Mouse (Mus musculus) left cerebral cortex, adult 18-20 months (tissue): ENCODE measurements around the gene Abcb5. TPM values are rescaled to one million over a fixed set of nuclear protein-coding genes. Genes with fewer than 3 reads are reported as not detected.

ENCODE experiments used
- DNase-seq, 2 experiments: peaks; one replicate each; pipeline ENCODE4 v3.0.0; 2021 to 2022; ENCODE audit warnings: low spot score in 2 of 2, mixed read lengths in 1 of 2
- total RNA-seq, 2 experiments: library from RNA; stranded (reverse); gene quantifications; 2 replicates each; pipeline ENCODE4 v1.2.3; 2021

Abcb5 gene
- total RNA-seq, 2 experiments from 2014 or later = not detected

DNA sequence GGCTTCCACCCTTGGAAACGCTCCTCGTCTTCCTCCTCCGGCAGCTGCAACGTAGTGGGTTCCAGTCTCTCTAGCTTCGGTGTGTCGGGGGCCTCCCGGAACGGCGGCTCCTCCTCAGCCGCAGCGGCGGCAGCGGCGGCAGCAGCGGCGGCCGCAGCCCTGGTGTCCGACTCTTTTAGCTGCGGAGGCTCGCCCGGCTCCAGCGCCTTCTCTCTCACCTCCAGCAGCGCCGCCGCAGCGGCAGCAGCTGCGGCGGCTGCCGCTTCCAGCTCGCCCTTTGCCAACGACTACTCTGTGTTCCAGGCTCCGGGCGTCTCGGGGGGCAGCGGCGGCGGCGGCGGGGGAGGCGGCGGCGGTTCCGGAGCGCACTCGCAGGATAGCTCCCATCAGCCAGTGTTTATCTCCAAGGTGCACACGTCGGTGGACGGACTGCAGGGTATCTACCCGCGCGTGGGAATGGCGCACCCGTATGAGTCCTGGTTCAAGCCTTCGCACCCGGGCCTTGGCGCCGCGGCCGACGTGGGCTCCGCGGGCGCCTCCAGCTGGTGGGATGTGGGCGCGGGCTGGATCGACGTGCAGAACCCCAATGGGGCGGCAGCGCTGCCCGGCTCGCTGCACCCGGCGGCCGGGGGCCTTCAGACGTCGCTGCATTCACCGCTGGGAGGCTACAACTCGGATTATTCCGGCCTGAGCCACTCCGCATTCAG, 117.6 kb downstream of the Abcb5 start:
- DNase-seq = no peak

DNA sequence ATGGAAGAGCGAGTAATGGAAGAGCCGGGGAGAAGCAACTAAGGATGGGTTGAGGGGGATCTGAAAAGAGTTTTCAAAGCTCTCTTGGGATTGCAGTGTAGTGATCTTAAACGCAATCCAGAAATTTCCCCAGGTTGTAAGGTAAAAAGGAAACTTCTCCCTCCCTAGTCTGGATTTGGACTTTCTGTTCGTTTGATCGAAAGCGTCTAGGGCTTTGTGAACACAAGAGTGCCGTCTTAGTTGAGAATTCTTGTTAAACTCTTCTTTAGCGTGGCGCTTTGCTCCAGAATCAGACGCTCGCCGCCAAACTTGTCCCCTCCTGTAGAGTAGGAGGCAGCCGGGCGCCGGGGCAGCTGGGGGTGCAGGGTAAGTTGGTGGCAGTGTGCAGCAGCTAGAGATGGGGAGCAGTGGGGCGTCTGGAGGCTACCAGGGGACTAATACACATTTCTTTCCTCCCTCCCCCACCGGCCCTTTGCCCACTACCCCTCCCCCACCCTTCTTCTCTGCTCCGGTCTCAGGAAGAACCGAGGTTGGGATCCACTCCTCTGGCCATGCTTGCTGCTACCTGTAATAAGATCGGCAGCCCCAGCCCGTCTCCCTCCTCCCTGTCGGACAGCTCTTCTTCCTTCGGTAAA, 118.2 kb downstream of the Abcb5 start:
- DNase-seq = no peak

DNA sequence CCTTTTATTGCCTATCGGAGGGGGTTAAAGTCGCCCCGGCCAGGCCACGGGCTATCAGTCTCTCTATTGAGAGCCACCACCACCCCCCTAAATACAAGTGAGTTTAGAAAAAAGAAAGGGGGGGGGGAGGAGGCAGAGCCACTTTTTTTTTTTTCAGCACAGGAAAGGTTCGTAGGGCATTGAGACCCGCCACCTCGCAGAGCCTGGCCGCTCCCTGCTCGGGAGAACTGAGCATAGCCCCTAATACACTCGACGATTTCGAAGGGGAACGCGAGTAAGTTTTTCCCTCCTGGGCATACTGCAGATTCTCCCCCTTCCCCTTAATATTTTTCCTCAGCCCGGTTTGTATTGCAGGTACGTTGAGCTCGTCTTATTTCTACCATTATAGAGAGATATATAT, 118.8 kb downstream of the Abcb5 start:
- no peak for DNase-seq

DNA sequence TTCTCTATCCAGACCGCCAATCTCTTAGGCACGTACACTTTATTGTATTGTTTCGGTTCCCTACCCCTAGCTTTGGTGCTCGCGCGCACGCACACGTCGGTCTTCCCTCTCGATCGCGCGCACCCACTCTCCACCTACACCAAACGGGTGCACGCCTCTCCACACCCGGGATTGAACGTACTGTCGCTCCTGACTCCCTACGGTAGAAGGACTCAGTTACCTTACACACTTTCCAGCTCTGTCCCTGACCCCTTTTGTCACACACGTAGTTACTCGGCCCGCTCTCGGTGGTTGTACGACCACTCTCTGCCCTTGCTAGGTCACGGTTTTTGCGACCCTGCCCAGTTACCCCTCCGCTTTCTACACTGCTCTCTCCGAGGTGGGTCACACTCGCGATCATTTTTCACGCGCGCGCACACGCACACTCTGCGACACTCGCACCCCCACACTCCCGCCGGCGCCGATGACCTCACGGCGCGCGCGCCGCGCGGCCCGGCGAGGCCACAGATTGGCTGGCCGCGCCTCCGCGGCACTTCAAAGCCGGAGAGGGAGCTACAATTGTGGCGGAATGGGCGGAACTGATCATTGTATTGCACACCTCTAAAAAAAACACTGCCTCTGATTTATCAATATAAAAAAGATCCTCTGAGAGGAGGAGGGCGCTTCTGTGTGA, 119.4 kb downstream of the Abcb5 start:
- DNase-seq = no peak

DNA sequence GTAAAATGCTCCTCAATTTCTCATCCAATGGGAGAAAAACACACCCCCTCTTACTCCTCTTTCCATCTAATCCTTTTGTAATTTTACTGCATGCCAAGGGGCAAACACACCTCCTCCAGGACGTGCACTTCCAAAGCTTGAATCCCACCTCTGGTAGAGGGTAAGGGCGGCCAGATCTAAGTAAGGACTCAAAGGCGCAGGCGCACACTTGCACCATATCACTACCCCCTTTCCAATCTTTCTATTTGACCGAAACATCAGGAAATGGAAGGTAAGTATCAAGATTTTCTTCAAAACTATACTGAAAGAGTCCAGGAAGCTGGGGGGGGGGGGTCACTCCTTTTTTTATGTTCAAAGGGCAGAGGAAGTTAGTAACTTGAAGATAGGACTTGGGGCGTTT, 120.0 kb downstream of the Abcb5 start, which contains the start of gene Sp8:
TSS of gene Sp8 (plus strand) at position 109 of the 400 bp plus-strand sequence.
- DNase-seq = no peak

DNA sequence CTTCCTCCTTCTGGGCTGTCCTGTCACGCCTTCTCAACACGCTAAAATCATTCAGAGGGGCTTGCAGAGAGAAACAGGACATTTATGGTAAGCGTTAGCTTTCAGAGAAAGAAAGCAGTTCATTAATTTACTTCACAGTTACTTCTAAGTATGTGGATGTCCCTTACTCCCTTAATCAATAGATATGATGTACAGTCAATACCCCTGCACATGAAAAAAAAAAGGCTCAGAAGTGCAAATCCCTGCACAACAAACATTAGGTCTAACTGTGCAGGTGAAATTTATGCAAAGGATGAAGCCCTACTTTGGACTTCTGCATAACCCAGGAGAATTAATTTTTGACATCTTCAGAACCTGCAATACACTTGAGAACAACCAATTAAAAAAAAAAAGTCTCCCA, 120.9 kb downstream of the Abcb5 start:
- no peak for DNase-seq

DNA sequence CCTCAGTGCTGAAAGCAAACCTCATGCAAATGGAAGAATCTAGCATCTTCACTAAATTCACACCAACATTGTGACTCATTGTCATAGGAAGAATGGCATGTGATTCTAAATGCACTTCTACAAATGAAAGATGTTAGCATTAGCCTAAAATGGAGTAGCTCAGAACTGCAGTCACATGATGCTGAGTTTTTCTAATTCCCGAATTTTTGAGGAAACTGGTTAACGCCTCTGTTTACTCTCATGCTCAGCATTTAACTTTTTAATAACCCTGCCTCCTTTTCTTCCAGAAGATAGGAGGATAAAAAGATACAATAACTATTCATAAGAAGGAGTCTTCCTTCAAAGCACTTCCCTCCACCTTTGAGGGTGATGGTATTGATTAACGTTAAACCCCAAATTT, 121.4 kb downstream of the Abcb5 start:
- no peak for DNase-seq

DNA sequence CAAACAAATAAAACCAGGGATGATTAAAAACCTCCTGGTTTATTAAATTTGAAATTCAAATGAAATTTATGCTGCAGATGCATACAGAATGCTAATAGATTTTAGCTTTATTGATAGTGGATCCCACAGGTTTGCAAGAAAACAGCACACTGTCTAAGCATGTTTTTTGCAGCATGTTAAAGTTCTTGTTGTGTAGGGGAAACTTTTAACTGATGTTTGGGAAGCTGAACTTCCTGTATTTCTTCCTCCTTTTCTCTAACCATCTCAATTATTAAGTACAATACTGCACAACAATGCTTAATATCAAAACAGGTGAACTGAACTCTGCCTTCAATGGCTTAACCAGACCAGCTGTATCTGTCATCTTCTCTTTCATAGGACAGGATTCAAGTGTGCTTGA, 122.1 kb downstream of the Abcb5 start:
- DNase-seq = no peak

DNA sequence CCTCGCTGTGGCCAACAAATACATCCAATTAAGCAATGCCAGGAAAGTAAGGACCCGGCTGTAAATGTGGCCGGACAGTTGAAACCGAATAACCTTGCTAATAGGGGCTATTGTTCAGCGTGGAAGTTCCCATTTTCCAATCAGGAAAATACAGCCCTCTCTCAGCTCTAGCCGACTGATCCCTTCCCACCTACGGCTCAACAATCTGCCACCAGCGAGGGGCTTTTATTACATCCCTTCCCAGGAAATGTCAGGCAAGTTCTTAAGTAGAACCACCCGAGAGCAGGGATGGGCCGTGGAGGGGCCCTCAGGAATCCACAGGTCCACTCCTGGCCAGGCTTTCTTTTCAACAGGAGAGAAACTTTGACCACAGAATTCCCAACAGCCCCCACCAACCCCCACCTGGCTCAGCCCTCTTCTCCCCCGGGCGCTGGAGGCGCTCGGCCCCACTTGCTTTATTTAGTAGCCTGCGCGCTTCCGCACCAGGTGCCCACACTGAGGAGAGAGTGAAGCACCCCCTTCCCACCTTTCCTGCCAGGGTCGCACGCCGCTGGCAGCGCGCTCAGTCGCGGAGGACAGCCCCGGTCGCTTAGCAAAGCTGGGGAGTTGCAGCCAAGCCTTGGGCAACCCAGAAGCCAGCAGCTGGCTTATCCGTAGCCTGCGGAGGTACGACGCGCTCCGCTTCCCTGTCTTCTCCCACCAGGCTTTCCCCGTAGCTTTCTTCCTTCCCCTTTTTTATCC, 123.4 kb downstream of the Abcb5 start:
- DNase-seq = no peak

DNA sequence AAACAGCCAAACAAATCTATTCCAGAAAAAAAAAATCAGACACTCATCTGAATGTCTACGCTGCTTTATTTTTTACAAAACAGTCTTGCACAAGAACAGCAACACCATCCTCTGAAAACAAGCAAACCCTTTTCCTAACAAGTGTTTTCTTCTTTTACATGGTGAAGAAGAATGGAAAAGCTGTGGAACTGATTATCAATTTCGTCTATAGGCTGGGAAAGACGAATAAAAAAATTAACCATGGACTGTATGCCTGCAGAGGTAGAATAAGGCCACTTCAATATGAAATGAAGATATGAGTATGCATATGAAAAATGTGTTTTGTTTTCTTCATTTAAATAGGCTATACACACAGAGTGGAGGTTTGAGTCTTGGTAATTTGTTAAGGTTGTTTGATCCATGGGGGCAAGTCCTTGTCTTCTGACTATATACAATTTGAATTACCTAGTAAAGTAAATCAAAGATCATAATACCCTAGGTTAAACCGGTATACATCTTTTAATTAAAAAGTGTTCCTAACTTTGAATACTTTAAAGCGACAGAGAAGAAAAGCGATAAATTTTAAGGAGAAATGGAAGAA, 124.2 kb downstream of the Abcb5 start:
- DNase-seq = no peak

DNA sequence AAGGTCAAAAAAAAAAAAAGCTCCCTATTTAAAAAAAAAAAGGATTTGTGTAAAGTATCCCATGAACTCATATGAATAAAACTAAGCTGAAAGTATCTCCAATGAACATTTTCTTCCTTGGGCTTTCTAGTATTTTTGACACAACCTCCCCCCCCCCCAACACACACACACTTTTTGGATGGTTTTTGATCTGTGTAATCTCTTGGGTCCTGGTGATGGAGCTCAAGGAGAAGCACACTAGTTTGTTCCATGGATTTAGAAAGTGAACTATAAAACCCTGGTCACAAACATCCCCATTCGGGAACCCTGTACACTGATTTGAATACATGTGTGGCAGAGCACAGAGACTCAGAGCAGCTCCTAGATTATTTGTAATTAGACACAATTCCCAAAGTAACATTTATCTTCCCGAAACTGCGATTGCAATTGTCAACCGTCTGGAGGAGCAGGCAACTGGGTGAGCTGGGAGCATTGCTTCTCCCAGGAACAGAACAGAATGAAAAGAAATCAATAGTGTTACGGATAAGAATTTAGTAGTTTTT, 124.8 kb downstream of the Abcb5 start:
- DNase-seq = no peak

DNA sequence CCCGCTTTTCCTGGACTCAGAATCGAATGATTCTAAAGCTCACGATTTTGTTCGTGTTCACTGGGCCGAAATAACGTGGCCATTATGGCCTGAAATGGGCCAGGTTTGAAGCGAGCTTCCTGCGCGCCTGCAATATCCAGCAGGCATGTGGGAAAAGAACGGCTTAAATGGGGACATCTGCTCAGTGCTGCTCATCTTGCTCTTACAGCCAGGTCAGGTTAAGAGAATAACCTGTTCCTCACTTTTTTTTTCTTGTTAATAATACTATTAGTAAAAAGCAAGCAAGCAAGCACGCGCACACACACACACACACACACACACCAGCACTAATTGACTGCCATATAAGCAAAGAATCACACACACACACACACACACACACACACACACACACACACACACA, 125.4 kb downstream of the Abcb5 start:
- no peak for DNase-seq

DNA sequence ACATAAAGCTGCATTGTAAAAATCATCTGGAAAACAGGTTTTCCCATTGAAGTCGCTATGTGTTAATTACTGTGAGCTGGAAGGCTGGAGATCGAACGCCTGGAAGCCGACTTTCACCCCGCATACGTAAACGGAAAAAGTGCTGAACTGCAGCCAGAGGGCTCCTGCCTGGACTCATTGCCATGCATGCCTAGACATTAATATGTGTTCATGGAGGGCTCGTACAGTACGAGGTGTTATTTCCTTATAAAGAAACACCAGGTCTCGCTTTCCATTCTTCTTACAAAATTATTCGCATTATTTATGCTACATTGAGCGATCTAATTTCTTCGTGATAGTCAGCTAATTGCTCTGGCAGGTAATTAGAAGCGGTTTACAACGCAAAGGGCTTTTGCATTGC, 125.9 kb downstream of the Abcb5 start:
- DNase-seq = no peak

DNA sequence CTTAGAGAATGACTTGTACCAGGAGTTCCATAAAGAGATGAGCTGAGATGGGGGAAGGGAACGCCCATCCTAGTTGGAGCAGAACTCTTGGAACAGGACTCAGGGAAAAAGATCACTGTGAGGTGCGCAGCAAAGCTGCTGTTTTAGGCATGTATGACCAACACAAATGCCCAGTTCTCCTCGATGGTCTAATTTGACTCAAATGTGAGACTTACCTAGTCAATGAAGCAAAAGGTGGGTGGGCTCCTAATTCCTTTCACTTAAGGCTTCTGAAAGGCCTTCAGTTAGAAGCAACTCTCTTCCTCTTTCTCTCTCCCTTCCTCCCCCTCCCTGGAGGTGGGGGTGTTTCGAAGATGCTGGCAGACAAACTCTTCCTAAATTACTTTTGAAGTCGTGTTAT, 126.8 kb downstream of the Abcb5 start:
- DNase-seq = no peak

DNA sequence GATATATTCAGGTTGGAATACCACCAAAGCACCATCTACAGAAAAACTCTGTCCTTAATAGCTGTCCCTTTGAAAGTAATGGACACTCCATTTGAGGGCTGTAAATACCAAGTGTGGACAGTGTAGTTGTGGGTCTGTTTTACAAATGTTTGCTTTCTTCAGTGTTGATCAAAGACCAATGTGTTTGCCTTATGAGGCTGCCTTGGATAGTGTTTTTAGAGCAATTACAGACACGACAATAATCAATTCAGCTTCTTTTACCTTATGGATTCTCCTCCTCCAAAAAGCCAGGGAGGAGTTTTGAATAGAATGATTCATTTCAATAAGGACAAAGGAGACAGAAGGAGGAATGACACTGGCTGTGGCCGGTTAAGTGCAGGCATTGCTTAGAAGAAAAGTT, 128.0 kb downstream of the Abcb5 start:
- no peak for DNase-seq

DNA sequence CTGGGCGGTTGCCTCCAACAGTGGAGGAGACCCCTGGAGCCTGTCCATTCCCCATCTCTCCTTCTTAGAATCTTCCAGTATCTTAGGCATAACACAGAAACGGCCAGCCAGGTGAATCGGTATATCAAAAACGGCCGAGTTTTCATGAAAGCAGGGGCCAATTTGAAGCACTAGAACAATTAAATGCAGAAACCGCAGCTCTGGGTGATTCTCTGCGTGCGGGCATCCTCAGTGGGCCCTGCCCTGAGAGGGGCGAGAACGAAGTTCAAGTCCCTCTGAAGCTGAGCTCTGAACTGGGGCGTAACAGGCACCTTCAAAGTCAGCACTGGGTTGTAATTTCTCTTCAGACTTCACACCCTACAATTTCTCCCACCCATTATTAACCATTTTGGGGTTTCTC, 128.9 kb downstream of the Abcb5 start:
- DNase-seq = no peak

DNA sequence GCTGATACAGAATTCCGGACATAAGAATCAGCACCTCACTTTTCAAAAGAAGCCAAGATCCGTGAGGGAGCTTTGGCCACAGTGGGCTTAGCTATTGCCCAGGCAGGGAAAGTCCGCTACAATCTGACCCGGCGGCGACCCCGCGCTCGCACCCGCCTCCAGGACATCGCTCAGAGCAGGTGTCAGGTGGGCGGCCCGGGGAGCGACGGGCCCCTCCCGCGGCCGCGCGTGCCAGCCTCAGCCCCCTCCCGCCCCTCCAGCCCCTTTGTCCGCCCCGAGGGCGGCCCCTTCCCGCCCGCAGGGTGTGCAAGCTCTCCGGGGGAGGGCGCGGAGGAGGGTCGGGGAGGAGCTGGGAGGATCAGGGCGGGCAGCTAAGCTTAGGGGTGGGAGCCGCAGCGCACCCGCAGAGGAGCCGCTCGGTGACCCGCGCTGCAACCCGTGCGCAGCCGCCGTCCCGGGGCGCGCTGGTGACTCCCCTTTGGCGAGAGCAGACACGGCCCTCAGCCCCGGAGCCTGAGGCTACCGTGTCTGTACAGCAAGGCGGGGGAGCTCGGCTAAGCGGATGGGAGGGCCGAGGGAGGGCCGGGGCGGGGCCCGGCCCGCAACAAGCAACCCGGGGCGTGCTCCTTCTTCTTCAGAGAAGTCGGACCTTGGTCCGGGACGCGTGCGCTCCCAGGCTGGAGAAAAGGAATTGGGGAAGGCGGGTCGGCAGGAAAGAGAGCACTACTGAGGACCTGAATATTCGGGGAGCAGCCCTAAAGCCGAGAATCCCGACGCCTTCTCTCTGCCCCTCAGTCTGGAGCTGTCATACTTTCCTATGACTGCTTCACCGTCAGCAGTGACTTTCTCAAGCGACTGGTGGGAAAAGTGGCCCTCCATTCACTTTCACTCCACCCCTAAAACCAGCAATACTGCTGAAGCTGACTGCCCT, 129.5 kb downstream of the Abcb5 start:
- DNase-seq = no peak

DNA sequence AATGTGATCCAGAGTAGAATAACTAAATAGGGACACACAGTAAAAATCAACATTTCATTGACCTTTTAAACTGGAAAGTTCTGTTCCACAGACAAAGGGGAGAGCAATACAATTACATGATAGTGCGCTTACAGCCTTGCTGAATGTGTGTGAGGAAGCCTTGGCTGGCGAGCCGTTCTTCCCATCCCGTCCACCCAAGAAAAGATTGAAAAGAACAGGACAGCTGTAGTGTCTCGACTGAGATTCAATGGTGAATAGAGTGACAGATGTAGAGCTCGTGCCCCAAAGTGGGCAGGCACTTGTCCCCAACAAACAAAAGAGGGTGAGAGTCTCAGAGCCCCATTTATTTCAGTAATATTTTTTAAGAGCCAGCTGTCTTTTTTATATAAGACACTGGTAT, 136.3 kb downstream of the Abcb5 start:
- no peak for DNase-seq
